Mouse (Mus musculus) adrenal gland, adult 10 weeks (tissue): ENCODE measurements around the gene Flot2. TPM values are rescaled to one million over a fixed set of nuclear protein-coding genes. Genes with fewer than 3 reads are reported as not detected.

Source experiments
- polyA plus RNA-seq: library from polyadenylated mRNA; stranded (reverse); fragments of 350-450 nt; fragmentation: Illumina TruSeq; extraction: RNeasy Lipid Tissue Mini Kit (QIAGEN cat#74804); gene quantifications from one replicate; pipeline ENCODE4 v1.2.3, GENCODE M21; 2014; ENCODE audit warnings: low read depth, low replicate concordance

Flot2 gene
- polyA plus RNA-seq: 14.0 TPM

DNA sequence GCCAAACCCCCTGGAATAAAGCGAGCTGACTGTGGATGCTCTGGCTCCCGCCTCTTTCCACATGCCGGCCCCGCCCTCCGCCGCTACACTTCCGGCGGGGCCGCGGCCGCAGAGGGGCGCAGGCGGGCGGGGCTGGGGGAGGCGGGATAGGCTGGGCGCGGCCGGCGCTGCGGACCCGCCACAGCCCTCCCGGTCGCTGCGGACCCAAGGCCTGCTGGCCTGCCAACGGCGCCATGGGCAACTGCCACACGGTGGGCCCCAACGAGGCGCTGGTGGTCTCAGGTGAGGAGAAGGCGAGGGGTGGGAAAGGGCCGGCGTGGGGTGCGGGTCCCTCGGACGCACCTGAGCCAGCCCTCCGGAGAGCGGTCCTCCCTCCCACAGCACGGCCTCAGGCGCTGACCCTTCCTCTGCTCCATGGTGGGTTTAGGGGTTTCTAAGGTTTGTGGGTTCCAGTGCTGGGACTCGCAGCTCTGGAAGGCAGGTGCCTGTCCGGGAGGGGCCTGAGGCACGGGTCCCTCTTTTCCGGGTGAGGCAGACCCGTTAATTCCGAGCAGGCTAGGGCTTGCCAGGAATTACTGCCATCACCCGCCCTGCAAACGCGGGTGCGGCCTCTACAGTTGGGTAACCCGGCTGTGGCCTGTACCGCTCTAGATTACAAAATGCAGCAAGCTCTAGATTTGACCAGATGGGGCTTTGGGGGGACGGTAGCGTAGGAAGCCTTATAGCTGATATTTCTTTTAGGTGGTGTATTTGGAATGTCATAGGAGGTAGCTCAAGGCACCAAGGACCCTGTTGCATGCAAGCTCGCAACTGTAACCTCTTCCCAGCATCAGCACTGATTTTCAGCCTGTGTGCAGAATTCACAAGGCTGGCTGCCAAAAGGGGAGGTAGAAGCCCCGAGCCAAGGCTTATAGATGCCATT is at the start of gene Flot2:
Gene Flot2, plus strand, starts transcription at position 101 of the 922 bp plus-strand sequence.

DNA sequence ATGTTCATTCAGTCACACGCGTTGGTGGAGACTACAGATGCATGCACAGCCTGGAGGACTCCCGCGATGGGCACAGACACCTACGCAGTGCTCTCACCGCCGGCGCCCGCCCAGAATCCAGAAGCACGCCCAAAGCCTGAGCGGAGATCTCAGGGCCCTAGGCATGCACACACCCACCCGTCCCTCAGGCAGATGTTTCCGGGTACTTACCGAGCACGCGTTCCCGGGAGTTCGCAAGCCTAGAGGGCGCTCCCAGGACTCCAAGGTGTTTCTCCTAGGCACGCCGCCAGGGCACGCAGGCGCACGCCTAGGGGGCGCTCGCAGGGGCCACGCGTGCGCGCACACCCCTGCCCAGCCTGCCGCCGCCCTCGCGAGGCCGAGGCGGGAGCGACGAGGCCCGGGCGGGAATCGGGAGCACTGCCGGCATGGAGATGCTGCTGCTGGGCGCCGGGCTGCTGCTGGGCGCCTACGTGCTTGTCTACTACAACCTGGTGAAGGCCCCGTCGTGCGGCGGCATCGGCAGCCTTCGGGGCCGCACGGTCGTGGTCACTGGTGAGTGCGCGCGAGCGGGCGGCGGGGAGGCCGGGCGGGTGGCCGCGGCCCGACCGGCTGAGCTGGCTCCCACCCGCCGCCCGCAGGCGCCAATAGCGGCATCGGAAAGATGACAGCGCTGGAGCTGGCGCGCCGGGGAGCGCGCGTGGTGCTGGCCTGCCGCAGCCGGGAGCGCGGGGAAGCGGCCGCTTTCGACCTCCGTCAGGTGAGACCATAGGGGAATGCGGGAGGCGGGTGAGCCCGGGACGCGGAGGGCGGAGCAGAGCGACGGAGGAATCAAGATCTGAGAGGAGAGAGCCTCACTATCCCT is 5.6 kb upstream of the Flot2 start, which contains the start of gene Dhrs13:
Gene Dhrs13, plus strand, starts transcription at position 334 of the 862 bp plus-strand sequence.

DNA sequence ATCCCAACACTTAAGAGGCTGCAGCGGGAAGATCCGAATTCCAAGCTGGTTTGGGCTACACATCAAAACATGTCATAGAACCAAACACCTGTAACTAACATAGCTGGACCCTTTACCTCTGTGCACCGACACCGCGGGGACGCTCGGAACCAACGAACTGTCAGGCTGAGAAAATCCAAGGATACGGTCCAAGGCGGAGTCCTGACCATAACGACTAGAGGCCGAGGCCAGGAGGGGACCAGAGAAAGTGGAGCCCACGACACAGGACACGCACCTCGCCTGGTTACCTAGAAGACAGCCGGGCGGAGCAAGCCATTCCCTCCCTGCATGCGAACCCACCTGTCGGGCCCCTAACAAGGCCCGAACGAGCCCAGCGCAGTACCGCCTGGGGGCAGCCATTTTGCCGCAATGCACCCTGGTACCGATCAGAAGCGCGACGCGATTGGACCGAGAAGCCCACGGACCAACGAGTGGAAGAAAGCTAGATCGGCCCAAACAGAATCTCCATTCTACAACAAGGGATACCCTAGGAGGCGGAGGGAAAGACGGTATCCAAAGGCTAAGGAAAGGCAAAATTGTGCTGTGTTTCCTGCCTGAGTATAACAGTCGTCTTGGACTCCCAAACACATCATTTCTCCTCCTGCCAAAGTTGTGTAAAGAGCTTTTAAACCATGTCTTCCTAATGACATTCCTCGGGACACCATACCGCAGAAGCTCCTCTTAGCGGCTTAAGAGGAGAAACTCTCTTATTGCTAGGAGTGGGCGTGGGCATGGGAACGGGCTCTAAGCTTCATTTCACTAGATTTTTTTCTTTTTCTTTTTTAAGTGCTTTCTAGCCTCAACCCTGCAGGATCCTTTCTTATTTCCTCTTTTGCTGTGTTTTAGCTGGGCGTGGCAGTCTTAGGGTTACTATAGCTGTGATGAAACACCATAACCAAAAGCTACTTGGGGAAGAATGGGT is 42.5 kb downstream of the Flot2 start, which contains the start of gene Eral1:
Gene Eral1, minus strand, starts transcription at position 423 of the 961 bp plus-strand sequence.

DNA sequence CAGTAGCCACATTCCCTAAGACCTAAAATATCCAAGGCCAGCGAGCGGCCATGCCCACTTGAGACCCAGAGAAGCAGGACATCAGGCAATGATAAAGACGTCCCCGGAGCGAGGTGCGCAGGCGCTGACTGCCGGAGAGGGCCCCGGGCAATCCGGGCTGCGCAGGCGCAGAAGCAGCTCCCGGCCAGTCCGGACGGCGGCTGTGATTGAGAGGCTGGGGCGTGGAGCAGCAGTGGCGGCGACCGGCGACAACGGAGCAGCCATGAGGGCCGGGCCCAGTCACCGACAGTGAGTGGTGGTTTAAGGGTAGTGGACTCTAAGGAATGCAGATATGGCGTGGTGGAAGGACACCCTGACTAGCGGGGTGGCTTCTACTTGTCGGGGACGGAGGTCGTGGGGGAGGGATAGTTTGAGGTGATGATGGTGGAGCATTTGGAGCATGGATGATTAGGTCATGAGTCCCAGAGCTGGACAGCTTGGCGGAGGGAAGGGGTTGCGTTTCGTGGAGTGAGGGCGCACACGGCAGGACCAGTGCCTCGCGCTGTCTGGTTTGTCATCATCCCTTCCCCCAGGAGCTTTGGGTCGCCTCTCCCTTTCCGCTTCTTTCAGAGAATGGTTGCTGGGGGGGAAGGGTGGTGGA is 56.9 kb downstream of the Flot2 start, which contains the start of gene Fam222b:
Gene Fam222b, plus strand, starts transcription at position 157 of the 640 bp plus-strand sequence.

Other genes starting within 250 kb of the Flot2 start
- gene Pipox, start 143.8 kb upstream of the Flot2 start, polyA plus RNA-seq: 4.4 TPM
- not detected for gene Sez6, start 107.1 kb upstream of the Flot2 start, polyA plus RNA-seq
- gene Phf12, start 55.2 kb upstream of the Flot2 start, polyA plus RNA-seq: 20.4 TPM
- 9.0 TPM for gene Dhrs13, start 5.7 kb upstream of the Flot2 start, polyA plus RNA-seq
- gene Eral1, start 42.5 kb downstream of the Flot2 start, polyA plus RNA-seq: 12.8 TPM
- 12.1 TPM for gene Fam222b, start 56.7 kb downstream of the Flot2 start, polyA plus RNA-seq
- 1.2 TPM for gene Traf4, start 127.7 kb downstream of the Flot2 start, polyA plus RNA-seq
- 4.7 TPM for gene Nek8, start 138.7 kb downstream of the Flot2 start, polyA plus RNA-seq
- gene Tlcd1, start 138.8 kb downstream of the Flot2 start, polyA plus RNA-seq: 38.1 TPM
- gene Rpl23a, start 145.7 kb downstream of the Flot2 start, polyA plus RNA-seq: 709 TPM
- 17.8 TPM for gene Rab34, start 150.5 kb downstream of the Flot2 start, polyA plus RNA-seq
- gene Proca1, start 155.5 kb downstream of the Flot2 start, polyA plus RNA-seq: 28.4 TPM
- gene Sdf2, start 207.8 kb downstream of the Flot2 start, polyA plus RNA-seq: 49.5 TPM
- 24.0 TPM for gene Supt6, start 208.1 kb downstream of the Flot2 start, polyA plus RNA-seq
- gene 2610507B11Rik, start 223.8 kb downstream of the Flot2 start, polyA plus RNA-seq: 106 TPM